Mouse (Mus musculus) forelimb bud, embryonic 11.5 days (tissue): Measurements from ENCODE around the gene Rassf5.

Experiments
- DNase-seq: peaks from one replicate; pipeline ENCODE4 v3.0.0-alpha.2; 2012; ENCODE audit warnings: low read depth, low spot score

The Rassf5 gene

GRCm38 (mm10) chr1:131138191-131139016 lies 106.7 kb downstream of the Rassf5 start, which contains the start of gene Dyrk3:
TSS of gene Dyrk3 (minus strand) at chr1:131138340.
- DNase-seq: peak; percentile 90

GRCm38 (mm10) chr1:131137717-131138118 lies 107.3 kb downstream of the Rassf5 start:
- no peak for DNase-seq

GRCm38 (mm10) chr1:131137111-131137510 lies 107.9 kb downstream of the Rassf5 start:
- no peak for DNase-seq

- no peak for DNase-seq
Observed at GRCm38 (mm10) chr1:131135960-131136629, 109.0 kb downstream of the Rassf5 start.

- DNase-seq: no peak
Observed at GRCm38 (mm10) chr1:131134942-131135522, 110.0 kb downstream of the Rassf5 start.

- no peak for DNase-seq
Observed at GRCm38 (mm10) chr1:131134231-131134630, 110.8 kb downstream of the Rassf5 start.
